Mouse (Mus musculus) cerebellum, adult 11 months (tissue): ENCODE measurements around the gene Lix1.

Source experiments
- DNase-seq: peaks from one replicate; pipeline ENCODE4 v3.0.0; 2022

Lix1 gene

GRCm38 (mm10) chr17:17402222-17403004 lies at the start of gene Lix1:
Lix1 (plus strand) TSS chr17:17402672.
- DNase-seq = no peak

- DNase-seq = no peak
These were observed 28.9 kb upstream of the Lix1 start for GRCm38 (mm10) chr17:17373550-17373917.

GRCm38 (mm10) chr17:17373918-17374910 lies 28.3 kb upstream of the Lix1 start, which contains the start of gene Riok2:
Riok2 (plus strand) TSS chr17:17374309.
- peak; percentile 91 for DNase-seq

GRCm38 (mm10) chr17:17375581-17375980 lies 26.9 kb upstream of the Lix1 start:
- no peak for DNase-seq

- no peak for DNase-seq
These were observed 18.8 kb upstream of the Lix1 start for GRCm38 (mm10) chr17:17383703-17384102.

GRCm38 (mm10) chr17:17384502-17384901 lies 18.0 kb upstream of the Lix1 start:
- DNase-seq = no peak

- DNase-seq = no peak
These were observed 16.4 kb upstream of the Lix1 start for GRCm38 (mm10) chr17:17386117-17386516.

- no peak for DNase-seq
These were observed 10.6 kb upstream of the Lix1 start for GRCm38 (mm10) chr17:17391823-17392222.

GRCm38 (mm10) chr17:17392863-17393262 lies 9.6 kb upstream of the Lix1 start:
- DNase-seq = no peak

GRCm38 (mm10) chr17:17393300-17393699 lies 9.2 kb upstream of the Lix1 start:
- no peak for DNase-seq

GRCm38 (mm10) chr17:17394336-17394735 lies 8.1 kb upstream of the Lix1 start:
- DNase-seq = peak; percentile 64

GRCm38 (mm10) chr17:17396869-17397268 lies 5.6 kb upstream of the Lix1 start:
- no peak for DNase-seq

GRCm38 (mm10) chr17:17398664-17399063 lies 3.8 kb upstream of the Lix1 start:
- DNase-seq = no peak

- DNase-seq = no peak
These were observed 566 bp downstream of the Lix1 start for GRCm38 (mm10) chr17:17403038-17403437.

GRCm38 (mm10) chr17:17403578-17404112 lies 1.2 kb downstream of the Lix1 start:
- no peak for DNase-seq

GRCm38 (mm10) chr17:17404811-17405544 lies 2.5 kb downstream of the Lix1 start:
- DNase-seq = no peak

- DNase-seq = no peak
These were observed 3.1 kb downstream of the Lix1 start for GRCm38 (mm10) chr17:17405606-17406005.

- DNase-seq = no peak
These were observed 5.7 kb downstream of the Lix1 start for GRCm38 (mm10) chr17:17408137-17408536.

- DNase-seq = no peak
These were observed 6.4 kb downstream of the Lix1 start for GRCm38 (mm10) chr17:17408720-17409478.

- no peak for DNase-seq
These were observed 7.1 kb downstream of the Lix1 start for GRCm38 (mm10) chr17:17409601-17410000.

GRCm38 (mm10) chr17:17411443-17411842 lies 9.0 kb downstream of the Lix1 start:
- no peak for DNase-seq

GRCm38 (mm10) chr17:17412176-17412575 lies 9.7 kb downstream of the Lix1 start:
- DNase-seq = no peak
